Mouse (Mus musculus): ENCODE data around the gene Gm8947.

The Gm8947 gene

GRCm38 (mm10) chr1:151224536-151224935, 32.4 kb downstream of the Gm8947 start:
- DNase-seq (ENCODE audit: low read depth, low spot score): no peak

- DNase-seq (ENCODE audit: low read depth, low spot score): no peak
Measured at GRCm38 (mm10) chr1:151227506-151227905, 35.3 kb downstream of the Gm8947 start.

- no peak for DNase-seq (ENCODE audit: low read depth, low spot score)
Measured at GRCm38 (mm10) chr1:151228320-151228989, 36.3 kb downstream of the Gm8947 start.

GRCm38 (mm10) chr1:151232346-151232745, 40.2 kb downstream of the Gm8947 start:
- no peak for DNase-seq (ENCODE audit: low read depth, low spot score)

- no peak for DNase-seq (ENCODE audit: low read depth, low spot score)
Measured at GRCm38 (mm10) chr1:151233756-151234155, 41.6 kb downstream of the Gm8947 start.

GRCm38 (mm10) chr1:151235574-151235973, 43.4 kb downstream of the Gm8947 start:
- DNase-seq (ENCODE audit: low read depth, low spot score): peak; percentile 61

GRCm38 (mm10) chr1:151236141-151236930, 44.2 kb downstream of the Gm8947 start:
- DNase-seq (ENCODE audit: low read depth, low spot score): no peak

GRCm38 (mm10) chr1:151237780-151238179, 45.6 kb downstream of the Gm8947 start:
- DNase-seq (ENCODE audit: low read depth, low spot score): no peak

- no peak for DNase-seq (ENCODE audit: low read depth, low spot score)
Measured at GRCm38 (mm10) chr1:151243332-151243731, 51.2 kb downstream of the Gm8947 start.
